Mouse (Mus musculus) layer of hippocampus, adult 8-10 months (tissue): ENCODE measurements around the gene Mdfic. TPM values are rescaled to one million over a fixed set of nuclear protein-coding genes. Genes with fewer than 3 reads are reported as not detected.
"Not testable (repeated sequence)": the region's sequence is repeated elsewhere in the genome, so short reads cannot be mapped to it uniquely, and the experiment has no call there.

ENCODE experiments used
- DNase-seq, 2 experiments: peaks; one replicate each; pipeline ENCODE4 v3.0.0; 2022; ENCODE audit warnings: low spot score in 2 of 2
- total RNA-seq, 4 experiments: library from RNA; stranded (reverse); gene quantifications; 2 replicates each; pipeline ENCODE4 v1.2.4; 2022

Mdfic gene
- total RNA-seq: 1 to 10 TPM; 2.6 to 4.7 (median 4.2) TPM

GRCm38 (mm10) chr6:15720461-15720817 is at the start of gene Mdfic:
Gene Mdfic, plus strand, starts transcription at chr6:15720661.
- DNase-seq: no peak

GRCm38 (mm10) chr6:15671364-15671763 is 49.1 kb upstream of the Mdfic start:
- no peak for DNase-seq

- no peak for DNase-seq
These were observed 10.4 kb upstream of the Mdfic start for GRCm38 (mm10) chr6:15710080-15710479.

GRCm38 (mm10) chr6:15710706-15711105 is 9.8 kb upstream of the Mdfic start:
- no peak for DNase-seq

- no peak for DNase-seq
These were observed 7.5 kb upstream of the Mdfic start for GRCm38 (mm10) chr6:15712860-15713385.

- not testable (repeated sequence) for DNase-seq
These were observed 6.4 kb upstream of the Mdfic start for GRCm38 (mm10) chr6:15714036-15714435.

GRCm38 (mm10) chr6:15714996-15715844 is 5.2 kb upstream of the Mdfic start:
- DNase-seq: no peak

- no peak for DNase-seq
These were observed 542 bp upstream of the Mdfic start for GRCm38 (mm10) chr6:15719919-15720318.

GRCm38 (mm10) chr6:15720818-15721715 is 606 bp downstream of the Mdfic start:
- DNase-seq: peak in 1 of 2 experiments; percentile 6

- DNase-seq: no peak
These were observed 1.2 kb downstream of the Mdfic start for GRCm38 (mm10) chr6:15721716-15722031.

GRCm38 (mm10) chr6:15722631-15723030 is 2.2 kb downstream of the Mdfic start:
- not testable (repeated sequence) for DNase-seq

GRCm38 (mm10) chr6:15724304-15724703 is 3.8 kb downstream of the Mdfic start:
- no peak for DNase-seq

GRCm38 (mm10) chr6:15726422-15726821 is 6.0 kb downstream of the Mdfic start:
- DNase-seq: no peak

GRCm38 (mm10) chr6:15727681-15728410 is 7.4 kb downstream of the Mdfic start:
- DNase-seq: no peak

- DNase-seq: no peak
These were observed 8.6 kb downstream of the Mdfic start for GRCm38 (mm10) chr6:15728844-15729577.

- no peak for DNase-seq
These were observed 9.8 kb downstream of the Mdfic start for GRCm38 (mm10) chr6:15730258-15730657.

GRCm38 (mm10) chr6:15730666-15731065 is 10.2 kb downstream of the Mdfic start:
- no peak for DNase-seq

- DNase-seq: no peak
These were observed 11.0 kb downstream of the Mdfic start for GRCm38 (mm10) chr6:15731452-15731851.

GRCm38 (mm10) chr6:15737312-15737911 is 17.0 kb downstream of the Mdfic start:
- DNase-seq: no peak

- DNase-seq: no peak
These were observed 18.0 kb downstream of the Mdfic start for GRCm38 (mm10) chr6:15738331-15738943.
